Mouse (Mus musculus): ENCODE measurements at regions not wholly inside any gene's neighbourhood (a gene's known extent, or its start where the extent isn't known, plus 50 kb on each side); places are given as distances from the start of the nearest gene placed in this dataset.

DNA sequence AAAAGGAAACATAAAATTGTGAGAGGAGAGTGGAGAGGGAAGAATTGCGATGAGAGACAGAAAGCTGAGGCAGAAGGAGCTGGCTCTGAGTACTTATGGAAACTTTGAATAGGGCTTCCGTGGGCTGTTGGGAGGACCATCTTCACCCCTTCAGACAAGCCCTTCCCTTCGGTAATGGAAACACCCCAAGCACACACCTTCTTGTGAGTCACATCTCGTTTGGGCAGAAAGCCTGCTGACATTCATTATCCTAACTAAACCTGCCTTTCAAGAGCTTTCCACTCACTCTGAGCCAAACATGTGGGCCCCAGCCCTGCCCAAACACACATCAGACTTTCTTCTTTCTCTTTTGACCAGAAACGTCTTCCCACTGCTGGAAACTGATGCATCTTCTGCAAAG, 232.3 kb upstream of the Nfe2l3 start:
- WGBS = 74% methylated on average over 5 of the region's 5 CpGs
- no peak for ATAC-seq (ENCODE audit: low FRiP score)
- H3K27me3 ChIP-seq = peaks cover 1% of the 10 kb centered on the region; the same call in 1 of the 2 replicates

DNA sequence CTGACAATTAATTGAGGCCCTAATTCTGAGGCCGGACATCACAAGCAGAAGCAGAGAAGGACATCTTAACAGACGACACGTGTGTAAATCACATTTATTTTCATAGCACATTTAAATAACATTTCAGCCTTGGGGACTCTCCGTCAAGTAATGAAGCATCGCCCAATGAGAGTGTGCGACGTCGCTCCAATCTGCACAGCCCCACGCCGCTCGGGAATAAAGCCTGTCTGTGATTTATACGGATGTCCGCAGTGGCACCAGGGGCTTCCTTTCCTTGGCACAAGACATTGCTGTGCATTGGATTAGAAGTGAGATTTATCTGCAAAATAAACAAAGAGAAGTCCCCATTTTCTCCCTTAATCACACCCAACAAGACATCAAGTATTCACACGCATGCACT, 231.6 kb upstream of the Nfe2l3 start:
- no peak overlapping the region for H3K27ac ChIP-seq
- WGBS = 87% methylated on average over 14 of the region's 14 CpGs
- H3K4me2 ChIP-seq (replicated peaks) = no peak overlapping the region

More for the DNA sequence above, 232.3 kb upstream of the Nfe2l3 start:
- no peak overlapping the region for H3K9ac ChIP-seq
- H3K4me1 ChIP-seq = no peaks in the 10 kb centered on the region
- H3K9me3 ChIP-seq (replicated peaks) = no peaks in the 10 kb centered on the region
- no peak overlapping the region for H3K4me3 ChIP-seq
- no peaks in the 10 kb centered on the region for H3K36me3 ChIP-seq
- H3K27ac ChIP-seq = no peak overlapping the region
- no peak overlapping the region for H3K4me2 ChIP-seq (replicated peaks)

DNA sequence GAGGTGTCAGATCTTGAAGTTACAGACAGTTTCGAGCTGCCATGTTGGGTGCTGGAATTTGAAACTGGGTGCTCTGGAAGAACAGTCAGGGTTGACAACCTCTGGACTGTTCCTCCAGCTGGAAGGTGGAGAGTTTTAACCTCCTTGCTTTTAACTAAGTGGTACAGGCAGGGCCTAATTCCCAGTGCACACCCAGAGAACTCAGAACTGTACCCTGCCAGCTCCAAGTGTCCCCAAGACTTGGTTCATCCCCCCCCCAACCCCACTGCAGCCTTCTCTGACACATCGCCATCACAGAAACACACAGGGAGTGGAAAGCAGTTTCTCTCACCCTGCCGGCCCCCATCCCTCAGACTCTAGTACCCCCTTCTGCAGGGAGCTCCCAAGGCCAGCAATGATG, 228.2 kb upstream of the Nfe2l3 start:
- no peak overlapping the region for H3K9ac ChIP-seq
- no peaks in the 10 kb centered on the region for H3K9me3 ChIP-seq (replicated peaks)
- peaks cover 15% of the 10 kb centered on the region for H3K4me1 ChIP-seq
- H3K4me2 ChIP-seq (replicated peaks) = no peak overlapping the region
- H3K27ac ChIP-seq = no peak overlapping the region
- H3K27me3 ChIP-seq = peaks cover 23% of the 10 kb centered on the region
- ATAC-seq (ENCODE audit: low FRiP score) = no peak
- H3K4me3 ChIP-seq = no peak overlapping the region
- WGBS = 69% methylated on average over 3 of the region's 3 CpGs
- H3K36me3 ChIP-seq = no peaks in the 10 kb centered on the region

More for the DNA sequence above, 231.6 kb upstream of the Nfe2l3 start:
- Histone ChIP-seq H3K4me1 (no peaks in the 10 kb centered on the region), H3K4me3 (no peak overlapping the region), H3K9me3 (replicated peaks) (no peaks in the 10 kb centered on the region), H3K9ac (no peak overlapping the region), H3K36me3 (no peaks in the 10 kb centered on the region), H3K27me3 (peaks cover 5% of the 10 kb centered on the region; the same call in 1 of the 2 replicates)
- no peak for ATAC-seq (ENCODE audit: low FRiP score)

DNA sequence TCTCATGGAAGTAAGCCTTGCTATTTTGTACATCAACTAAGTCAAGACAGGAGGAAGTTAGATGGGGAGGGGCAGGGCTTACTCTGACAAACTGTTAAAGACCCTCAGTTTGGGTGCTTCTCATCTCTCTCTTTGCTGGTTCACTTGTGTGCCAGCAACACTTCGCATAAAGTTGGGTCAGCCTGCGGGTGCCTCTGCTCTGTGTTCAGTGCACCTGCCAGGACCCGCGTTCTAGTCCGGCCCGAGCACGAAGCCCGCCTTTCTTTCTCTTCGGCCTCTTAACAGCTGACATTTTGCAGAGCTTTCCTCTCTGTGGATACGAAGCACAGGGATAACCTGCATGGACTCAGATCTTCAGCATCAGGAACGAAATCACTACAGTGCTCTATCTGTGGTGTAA, 227.1 kb upstream of the Nfe2l3 start:
- ATAC-seq (ENCODE audit: low FRiP score) = no peak
- Histone ChIP-seq H3K27ac (no peak overlapping the region), H3K9ac (no peak overlapping the region), H3K4me2 (replicated peaks) (no peak overlapping the region), H3K27me3 (peaks cover 23% of the 10 kb centered on the region), H3K4me3 (no peak overlapping the region), H3K36me3 (no peaks in the 10 kb centered on the region), H3K9me3 (replicated peaks) (no peaks in the 10 kb centered on the region), H3K4me1 (peaks cover 17% of the 10 kb centered on the region)
- 77% methylated on average over 11 of the region's 11 CpGs for WGBS

DNA sequence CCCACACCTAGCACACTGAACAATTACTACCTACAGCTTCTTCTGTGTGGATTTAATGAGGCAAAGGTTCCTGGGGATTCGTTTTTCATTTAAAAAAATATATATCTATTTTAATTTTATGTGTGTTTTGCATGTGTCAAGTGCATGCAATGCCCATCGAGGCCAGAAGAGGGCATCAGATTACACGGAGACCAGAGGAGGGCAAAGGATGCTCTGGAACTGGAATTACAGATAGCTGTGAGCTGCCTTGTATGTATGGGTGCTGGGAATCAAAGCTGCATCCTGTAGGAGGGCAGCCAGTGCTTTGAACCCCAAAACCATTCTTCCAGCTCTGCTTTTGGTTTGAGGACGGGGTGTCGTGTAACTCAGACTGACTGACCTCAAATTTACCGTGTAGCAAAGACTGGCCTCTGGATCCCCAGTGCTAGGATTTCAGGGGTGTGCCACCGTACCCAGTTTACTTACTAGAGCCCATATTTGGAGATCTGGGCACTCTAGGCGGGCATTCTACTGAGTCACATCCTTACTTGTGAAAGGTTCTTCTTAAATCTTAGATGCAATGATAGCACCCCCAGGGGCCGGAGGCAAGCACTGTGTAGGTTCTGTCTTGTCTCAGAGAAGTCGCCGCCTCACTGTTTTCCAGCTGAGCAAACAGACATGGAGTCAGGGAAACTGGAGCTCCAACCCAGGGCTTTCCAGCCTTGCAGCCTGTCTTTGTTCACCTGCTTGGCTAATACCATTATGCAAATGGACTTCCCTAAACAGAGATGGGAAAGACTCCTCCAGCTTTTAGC, 225.6 kb upstream of the Nfe2l3 start:
- Histone ChIP-seq H3K9me3 (replicated peaks) (no peaks in the 10 kb centered on the region), H3K4me2 (replicated peaks) (peak overlapping the region; percentile 46), H3K27me3 (peaks cover 23% of the 10 kb centered on the region), H3K4me3 (0 out of 2 replicates have a peak overlapping the region, but pooled peaks have one; percentile 18), H3K36me3 (no peaks in the 10 kb centered on the region), H3K9ac (peak overlapping the region; percentile 56), H3K4me1 (peaks cover 17% of the 10 kb centered on the region), H3K27ac (peak overlapping the region; percentile 85)
- 10% methylated on average over 11 of the region's 11 CpGs for WGBS
- ATAC-seq (ENCODE audit: low FRiP score) = peak; percentile 50

DNA sequence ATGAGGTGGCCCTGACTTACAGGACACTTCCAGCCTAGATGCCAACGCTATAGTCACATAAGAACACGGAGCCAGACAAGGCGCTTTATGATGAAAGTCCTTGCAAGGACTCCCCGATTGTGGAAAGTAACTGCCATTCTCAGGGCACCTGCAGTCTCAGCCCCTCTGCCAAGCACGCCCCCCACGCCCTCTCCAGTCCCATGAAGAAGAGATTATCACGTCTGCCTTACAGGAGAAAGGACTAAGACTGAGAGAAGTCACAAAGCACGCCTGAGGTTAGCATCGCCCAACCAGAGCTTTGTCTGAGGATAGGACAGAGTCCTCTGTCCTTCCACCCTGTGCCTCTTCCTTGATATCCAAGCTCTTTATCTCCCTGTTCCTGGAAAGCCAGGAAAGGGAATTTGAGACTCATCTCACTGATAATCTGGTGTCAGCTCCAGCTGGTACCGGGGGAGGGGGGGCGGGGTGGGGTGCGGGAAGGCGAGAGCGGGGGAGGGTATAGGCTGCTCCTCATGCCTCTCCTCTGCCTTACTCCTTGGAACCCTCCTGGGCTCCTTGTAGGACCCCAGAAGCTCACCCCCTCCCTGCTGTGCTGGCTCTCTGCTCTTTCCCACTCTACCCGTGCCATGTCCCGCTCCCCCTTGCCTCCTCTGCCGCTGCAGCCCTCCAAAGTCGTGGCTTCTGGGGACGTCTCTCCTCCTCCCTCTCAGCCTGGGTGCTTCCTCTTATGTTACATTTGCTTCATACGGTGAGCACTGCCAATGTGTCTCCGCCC, 224.7 kb upstream of the Nfe2l3 start:
- Histone ChIP-seq H3K4me1 (peaks cover 17% of the 10 kb centered on the region), H3K4me3 (peak overlapping the region; percentile 18; the same call in 1 of the 2 replicates), H3K36me3 (no peaks in the 10 kb centered on the region), H3K9me3 (replicated peaks) (no peaks in the 10 kb centered on the region), H3K27me3 (peaks cover 23% of the 10 kb centered on the region), H3K9ac (peak overlapping the region; percentile 56), H3K4me2 (replicated peaks) (peak overlapping the region; percentile 46), H3K27ac (peak overlapping the region; percentile 85)
- WGBS = 2% methylated on average over 21 of the region's 21 CpGs
- ATAC-seq (ENCODE audit: low FRiP score) = peak; percentile 66

DNA sequence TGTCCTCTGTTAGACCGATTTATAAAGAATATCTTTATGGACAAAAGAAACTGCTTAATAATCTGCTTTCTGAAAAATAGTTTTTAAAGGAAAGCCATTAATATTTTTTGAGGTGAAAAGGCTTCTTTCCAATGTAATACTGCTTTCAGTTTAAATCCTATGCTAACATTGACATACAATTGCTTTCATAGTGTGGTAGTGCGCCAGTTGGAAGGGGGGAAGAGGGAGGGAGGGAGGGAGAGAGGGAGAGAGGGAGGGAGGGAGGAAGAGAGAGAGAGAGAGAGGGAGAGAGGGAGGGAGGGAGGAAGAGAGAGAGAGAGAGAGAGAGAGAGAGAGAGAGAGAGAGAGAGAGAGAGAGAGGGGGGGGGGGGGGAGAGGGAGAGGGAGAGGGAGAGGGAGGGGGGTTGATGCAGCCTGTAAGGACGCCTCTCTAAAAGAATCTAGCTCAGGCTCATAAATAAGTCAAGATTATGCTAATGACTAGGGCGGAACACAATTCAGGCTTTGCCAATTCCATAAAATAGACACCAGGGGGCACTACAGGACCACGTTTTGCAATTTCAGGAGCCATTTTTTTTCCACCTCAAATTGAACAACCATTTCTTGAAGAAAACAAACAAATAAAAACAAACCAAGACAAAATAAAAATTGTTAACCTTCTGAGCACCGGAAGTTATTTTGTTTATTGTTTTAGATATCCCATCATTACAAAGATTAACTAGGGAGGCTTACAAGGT, 223.6 kb upstream of the Nfe2l3 start:
- no peak overlapping the region for H3K9ac ChIP-seq
- H3K4me3 ChIP-seq = no peak overlapping the region
- H3K4me1 ChIP-seq = peaks cover 17% of the 10 kb centered on the region
- no peaks in the 10 kb centered on the region for H3K36me3 ChIP-seq
- H3K4me2 ChIP-seq (replicated peaks) = no peak overlapping the region
- H3K27me3 ChIP-seq = peaks cover 23% of the 10 kb centered on the region
- peak; percentile 78 for ATAC-seq (ENCODE audit: low FRiP score)
- 1% methylated on average over 6 of the region's 6 CpGs for WGBS
- no peaks in the 10 kb centered on the region for H3K9me3 ChIP-seq (replicated peaks)
- peak overlapping the region; percentile 55; the same call in 1 of the 2 replicates for H3K27ac ChIP-seq

DNA sequence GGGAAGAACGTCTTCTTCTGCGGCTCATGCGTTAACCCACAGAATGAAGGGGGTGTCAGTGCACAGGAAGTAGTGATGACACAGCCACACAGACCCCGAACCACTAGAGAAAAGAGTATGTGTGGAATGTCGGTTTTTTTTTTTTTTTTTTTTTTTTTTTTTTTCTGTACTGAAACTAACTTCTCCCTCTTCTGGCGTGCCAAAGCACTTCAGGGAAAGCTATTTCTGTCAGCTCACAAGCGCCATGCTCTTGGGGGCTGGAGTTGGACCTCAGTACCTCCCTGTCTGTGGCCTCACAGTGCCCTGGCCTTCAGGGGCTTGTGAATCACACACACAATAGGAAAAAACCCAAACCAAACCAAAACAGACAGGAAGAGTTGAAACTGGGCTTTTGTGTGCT, 221.1 kb upstream of the Nfe2l3 start:
- Histone ChIP-seq H3K27me3 (peaks cover 14% of the 10 kb centered on the region), H3K4me1 (peaks cover 20% of the 10 kb centered on the region), H3K9me3 (replicated peaks) (no peaks in the 10 kb centered on the region), H3K4me3 (no peak overlapping the region), H3K4me2 (replicated peaks) (no peak overlapping the region), H3K27ac (no peak overlapping the region), H3K9ac (no peak overlapping the region), H3K36me3 (no peaks in the 10 kb centered on the region)
- WGBS = 60% methylated on average over 7 of the region's 7 CpGs
- no peak for ATAC-seq (ENCODE audit: low FRiP score)

DNA sequence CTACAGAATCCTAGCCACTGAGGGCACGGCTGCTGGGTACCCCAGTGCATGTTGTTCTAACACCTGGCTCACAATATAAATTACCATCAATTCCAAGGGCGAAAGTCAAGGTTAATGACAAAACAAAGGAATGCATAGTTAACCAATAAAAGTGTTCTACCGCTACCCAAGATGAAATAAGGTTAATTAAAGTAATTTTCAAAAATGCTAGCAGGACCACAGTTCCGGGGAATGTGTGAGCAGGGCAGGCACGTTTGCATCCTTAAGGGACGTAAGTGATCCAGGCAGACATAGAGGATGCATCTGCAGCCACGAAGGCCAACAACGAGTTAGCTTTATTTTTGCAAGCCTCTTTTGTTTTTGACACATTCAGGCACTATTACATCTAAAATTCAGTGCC, 220.3 kb upstream of the Nfe2l3 start:
- H3K27ac ChIP-seq = no peak overlapping the region
- no peak overlapping the region for H3K9ac ChIP-seq
- no peaks in the 10 kb centered on the region for H3K9me3 ChIP-seq (replicated peaks)
- H3K4me1 ChIP-seq = peaks cover 16% of the 10 kb centered on the region
- H3K27me3 ChIP-seq = peaks cover 9% of the 10 kb centered on the region
- no peak overlapping the region for H3K4me3 ChIP-seq
- 87% methylated on average over 8 of the region's 8 CpGs for WGBS
- H3K36me3 ChIP-seq = no peaks in the 10 kb centered on the region
- no peak overlapping the region for H3K4me2 ChIP-seq (replicated peaks)
- ATAC-seq (ENCODE audit: low FRiP score) = no peak

DNA sequence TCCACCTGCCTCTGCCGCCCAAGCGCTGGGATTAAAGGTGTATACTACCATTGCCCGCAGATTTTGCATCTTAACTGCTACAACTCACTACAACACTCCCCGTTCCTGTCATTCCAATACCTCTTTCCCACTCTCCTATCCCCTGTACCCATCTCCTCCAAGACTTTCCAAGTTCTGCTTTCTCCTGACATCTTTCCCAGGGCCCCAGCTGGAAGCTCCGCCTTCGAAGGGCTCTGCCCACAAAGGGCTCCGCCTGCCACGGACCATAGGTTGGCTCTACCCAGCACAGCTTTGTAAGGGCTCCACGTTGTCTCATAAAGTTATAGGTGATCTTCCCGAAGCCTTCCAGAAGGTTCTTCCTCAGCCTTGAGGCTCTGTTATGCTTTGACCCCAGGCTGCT, 217.1 kb upstream of the Nfe2l3 start:
- Histone ChIP-seq H3K27me3 (no peaks in the 10 kb centered on the region), H3K4me2 (replicated peaks) (no peak overlapping the region), H3K36me3 (no peaks in the 10 kb centered on the region), H3K9me3 (replicated peaks) (no peaks in the 10 kb centered on the region), H3K4me3 (no peak overlapping the region), H3K9ac (no peak overlapping the region), H3K27ac (no peak overlapping the region), H3K4me1 (peaks cover 3% of the 10 kb centered on the region; the same call in 1 of the 2 replicates)
- WGBS = 73% methylated on average over 10 of the region's 10 CpGs
- ATAC-seq (ENCODE audit: low FRiP score) = no peak

DNA sequence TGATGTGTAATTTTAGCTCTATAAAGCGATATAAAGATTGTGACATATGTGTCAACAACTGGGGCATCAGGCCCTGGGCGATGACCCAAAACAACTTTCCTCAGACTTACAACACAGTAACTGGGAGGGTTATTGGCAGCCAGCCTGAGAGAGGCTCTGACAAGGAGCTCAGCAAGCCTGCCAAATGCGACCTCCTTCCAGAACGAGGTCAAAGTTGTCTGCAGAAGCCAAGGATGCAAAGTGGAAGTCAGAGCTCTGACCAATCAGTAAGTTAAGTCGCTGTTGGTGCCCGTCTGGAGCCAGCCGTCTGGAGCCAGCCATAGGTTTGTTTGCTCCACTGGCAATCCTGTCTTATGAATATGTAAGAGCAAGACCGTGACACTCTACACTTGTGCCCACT, 216.0 kb upstream of the Nfe2l3 start:
- H3K9me3 ChIP-seq (replicated peaks) = no peaks in the 10 kb centered on the region
- H3K4me3 ChIP-seq = no peak overlapping the region
- WGBS = 43% methylated on average over 8 of the region's 8 CpGs
- no peak for ATAC-seq (ENCODE audit: low FRiP score)
- H3K9ac ChIP-seq = no peak overlapping the region
- no peak overlapping the region for H3K4me2 ChIP-seq (replicated peaks)
- H3K4me1 ChIP-seq = peaks cover 3% of the 10 kb centered on the region; the same call in 1 of the 2 replicates
- H3K27ac ChIP-seq = no peak overlapping the region
- H3K36me3 ChIP-seq = no peaks in the 10 kb centered on the region
- no peaks in the 10 kb centered on the region for H3K27me3 ChIP-seq

DNA sequence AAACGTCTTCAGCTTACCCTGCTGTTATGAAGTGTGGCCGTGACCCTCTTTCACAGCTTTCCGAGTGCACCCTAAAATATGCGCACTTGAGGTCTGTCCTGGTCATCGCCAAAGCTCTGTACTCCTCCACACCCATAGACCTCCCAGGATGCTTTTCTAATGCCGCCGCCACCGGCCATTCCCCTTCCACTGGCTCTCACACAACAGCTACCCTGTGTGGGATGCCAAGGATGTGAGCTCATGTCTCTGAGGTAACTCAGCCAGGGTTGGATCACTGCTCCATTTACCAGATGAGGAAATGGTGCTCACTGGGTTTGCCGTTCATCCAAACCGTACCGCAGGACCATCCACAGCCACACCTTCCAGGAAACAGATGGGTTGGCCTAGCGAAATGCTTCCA, 212.8 kb upstream of the Nfe2l3 start:
- Histone ChIP-seq H3K9ac (no peak overlapping the region), H3K4me2 (replicated peaks) (no peak overlapping the region), H3K36me3 (no peaks in the 10 kb centered on the region), H3K27me3 (no peaks in the 10 kb centered on the region), H3K4me3 (no peak overlapping the region), H3K27ac (no peak overlapping the region), H3K4me1 (peaks cover 3% of the 10 kb centered on the region; the same call in 1 of the 2 replicates), H3K9me3 (replicated peaks) (no peaks in the 10 kb centered on the region)
- WGBS = 82% methylated on average over 12 of the region's 12 CpGs
- no peak for ATAC-seq (ENCODE audit: low FRiP score)
